Mouse (Mus musculus) stomach, postnatal 0 days (tissue): ENCODE data around the gene Lnpep.

Experiments
- CTCF ChIP-seq: IDR thresholded peaks from 2 replicates; pipeline ENCODE4 v1.5.1; 2016; ENCODE audit warnings: antibody characterized with exemption, low read depth, mild to moderate bottlenecking, moderate library complexity
- EP300 ChIP-seq: optimal IDR thresholded peaks from 2 replicates; pipeline ENCODE3; 2016; ENCODE audit warnings: antibody characterized with exemption

DNA sequence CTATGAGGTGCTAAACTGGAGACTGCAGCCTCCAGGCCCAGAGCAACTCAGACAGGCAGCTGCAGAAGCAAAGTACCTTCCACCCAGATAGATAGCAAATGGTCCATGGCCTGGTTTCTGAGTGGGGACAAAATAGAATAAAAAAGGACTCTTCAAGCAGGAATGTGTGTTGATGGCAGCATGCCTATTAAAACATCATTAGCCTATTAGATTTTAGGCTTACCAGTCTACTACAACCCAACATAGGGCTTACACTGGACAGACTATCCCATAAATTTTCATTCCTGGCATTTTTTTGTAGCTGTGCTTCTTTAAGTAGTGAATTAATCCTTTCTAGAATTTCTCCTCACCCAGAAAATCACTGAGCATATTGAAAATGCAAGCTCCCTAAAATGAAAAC lies 7.1 kb upstream of the Lnpep start:
- TF ChIP-seq CTCF (no peak), EP300 (no peak)
